Mouse (Mus musculus) splenic B cell, adult 2 months (primary cell): ENCODE measurements around the gene Cpxm1.

Source experiments
- DNase-seq: peaks from one replicate; pipeline ENCODE4 v3.0.0-alpha.2; 2011; ENCODE audit warnings: low read depth, low spot score
- H3K27me3 ChIP-seq: 2 replicates; pipeline ENCODE4 v1.6.1; 2012; ENCODE audit warnings: mild to moderate bottlenecking, low read length, moderate library complexity, mixed read lengths; ENCODE audit not compliant: control insufficient read depth, poor library complexity, insufficient read depth, severe bottlenecking
- H3K36me3 ChIP-seq: 2 replicates; pipeline ENCODE4 v1.6.1; 2012; ENCODE audit warnings: mild to moderate bottlenecking, low read length, moderate library complexity, mixed read lengths; ENCODE audit not compliant: control insufficient read depth, poor library complexity, insufficient read depth, severe bottlenecking

Gene Cpxm1

GRCm38 (mm10) chr2:130414094-130414856 lies 16.9 kb upstream of the Cpxm1 start:
- no peaks in the 10 kb centered on the region for H3K27me3 ChIP-seq
- peaks cover 2% of the 10 kb centered on the region; the same call in 1 of the 2 replicates for H3K36me3 ChIP-seq
- peak; percentile 35 for DNase-seq

GRCm38 (mm10) chr2:130412775-130413174 lies 15.4 kb upstream of the Cpxm1 start:
- Histone ChIP-seq H3K36me3 (no peaks in the 10 kb centered on the region), H3K27me3 (no peaks in the 10 kb centered on the region)
- DNase-seq: no peak

GRCm38 (mm10) chr2:130411558-130412495 lies 14.5 kb upstream of the Cpxm1 start:
- Histone ChIP-seq H3K36me3 (no peaks in the 10 kb centered on the region), H3K27me3 (no peaks in the 10 kb centered on the region)
- peak; percentile 73 for DNase-seq

GRCm38 (mm10) chr2:130408194-130408593 lies 10.8 kb upstream of the Cpxm1 start:
- no peaks in the 10 kb centered on the region for H3K36me3 ChIP-seq
- DNase-seq: no peak
- no peaks in the 10 kb centered on the region for H3K27me3 ChIP-seq

- no peaks in the 10 kb centered on the region for H3K36me3 ChIP-seq
- no peak for DNase-seq
- no peaks in the 10 kb centered on the region for H3K27me3 ChIP-seq
Observed at GRCm38 (mm10) chr2:130406178-130406577, 8.8 kb upstream of the Cpxm1 start, which contains the start of gene Tmem239. Gene Tmem239, plus strand, starts transcription at chr2:130406478.

GRCm38 (mm10) chr2:130404939-130405338 lies 7.6 kb upstream of the Cpxm1 start, which contains the start of the genes Gm28372 and 1700020A23Rik:
Gene Gm28372, plus strand, starts transcription at chr2:130405239.
Gene 1700020A23Rik, plus strand, starts transcription at chr2:130405259.
- Histone ChIP-seq H3K36me3 (no peaks in the 10 kb centered on the region), H3K27me3 (no peaks in the 10 kb centered on the region)
- no peak for DNase-seq

- no peak for DNase-seq
- H3K36me3 ChIP-seq: no peaks in the 10 kb centered on the region
- H3K27me3 ChIP-seq: no peaks in the 10 kb centered on the region
Observed at GRCm38 (mm10) chr2:130401891-130402290, 4.5 kb upstream of the Cpxm1 start.

- no peak for DNase-seq
Observed at GRCm38 (mm10) chr2:130400046-130400445, 2.7 kb upstream of the Cpxm1 start.

GRCm38 (mm10) chr2:130398091-130398490 lies 717 bp upstream of the Cpxm1 start:
- DNase-seq: no peak
- H3K27me3 ChIP-seq: no peaks in the 10 kb centered on the region
- no peaks in the 10 kb centered on the region for H3K36me3 ChIP-seq

More at GRCm38 (mm10) chr2:130400046-130400445, 2.7 kb upstream of the Cpxm1 start:
- Histone ChIP-seq H3K27me3 (no peaks in the 10 kb centered on the region), H3K36me3 (no peaks in the 10 kb centered on the region)

- Histone ChIP-seq H3K27me3 (no peaks in the 10 kb centered on the region), H3K36me3 (no peaks in the 10 kb centered on the region)
- no peak for DNase-seq
Observed at GRCm38 (mm10) chr2:130395696-130396095, 1.7 kb downstream of the Cpxm1 start.

GRCm38 (mm10) chr2:130392836-130393235 lies 4.5 kb downstream of the Cpxm1 start:
- Histone ChIP-seq H3K27me3 (no peaks in the 10 kb centered on the region), H3K36me3 (no peaks in the 10 kb centered on the region)
- DNase-seq: no peak

- no peak for DNase-seq
- no peaks in the 10 kb centered on the region for H3K27me3 ChIP-seq
- no peaks in the 10 kb centered on the region for H3K36me3 ChIP-seq
Observed at GRCm38 (mm10) chr2:130390993-130391625, 6.3 kb downstream of the Cpxm1 start.

GRCm38 (mm10) chr2:130388796-130389195 lies 8.6 kb downstream of the Cpxm1 start:
- no peaks in the 10 kb centered on the region for H3K36me3 ChIP-seq
- peak; percentile 40 for DNase-seq
- no peaks in the 10 kb centered on the region for H3K27me3 ChIP-seq

- Histone ChIP-seq H3K36me3 (no peaks in the 10 kb centered on the region), H3K27me3 (no peaks in the 10 kb centered on the region)
- no peak for DNase-seq
Observed at GRCm38 (mm10) chr2:130386212-130386611, 11.2 kb downstream of the Cpxm1 start.
